Mouse (Mus musculus): ENCODE measurements at regions not wholly inside any gene's neighbourhood (a gene's known extent, or its start where the extent isn't known, plus 50 kb on each side); places are given as distances from the start of the nearest gene placed in this dataset.
"Not testable (repeated sequence)": the region's sequence is repeated elsewhere in the genome, so short reads cannot be mapped to it uniquely, and the experiment has no call there.

DNA sequence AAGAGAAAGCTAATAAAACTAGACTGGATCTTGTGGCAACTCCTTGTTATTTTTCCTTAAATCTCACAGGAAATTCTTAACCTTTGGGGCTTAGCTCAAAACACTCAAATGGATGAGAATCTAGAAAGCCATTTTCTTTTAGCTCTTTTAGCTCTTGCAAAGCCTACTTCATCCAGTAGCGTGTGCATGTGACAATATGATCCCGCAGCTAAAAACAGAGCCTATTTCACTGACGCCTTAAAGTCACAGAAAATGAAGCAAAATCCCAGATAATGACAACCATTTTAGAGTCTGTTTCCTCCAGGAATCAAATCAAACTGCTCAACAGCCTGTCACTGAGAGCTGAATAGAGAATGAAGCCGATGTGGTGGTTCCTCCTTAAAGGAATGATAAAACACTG is 185.1 kb upstream of the Stxbp5 start:
- H3K4me2 ChIP-seq (ENCODE audit: low read length): no peak overlapping the region
- H3K4me1 ChIP-seq (replicated peaks; ENCODE audit: control insufficient read depth, insufficient read depth, low read length): no peaks in the 10 kb centered on the region
- H3K27me3 ChIP-seq (replicated peaks; ENCODE audit: control insufficient read depth, insufficient read depth, low read length): no peaks in the 10 kb centered on the region
- H3K27ac ChIP-seq (ENCODE audit: low read length): no peak overlapping the region
- no peak overlapping the region for H3K9ac ChIP-seq (replicated peaks; ENCODE audit: low read depth, low read length)
- H3K36me3 ChIP-seq (ENCODE audit: control insufficient read depth, insufficient read depth): no peaks in the 10 kb centered on the region
- no peak overlapping the region for H3K4me3 ChIP-seq (replicated peaks; ENCODE audit: low read length)
- ATAC-seq: no peak; the same call in 1 of the 2 replicates
- WGBS: 69% methylated on average over 4 of the region's 4 CpGs
- H3K9me3 ChIP-seq (ENCODE audit: control insufficient read depth, low read length): no peaks in the 10 kb centered on the region

GRCm38 (mm10) chr10:10070146-10070545 is 169.3 kb upstream of the Stxbp5 start:
- Histone ChIP-seq H3K27ac (ENCODE audit: low read length) (no peak overlapping the region), H3K36me3 (ENCODE audit: control insufficient read depth, insufficient read depth) (no peaks in the 10 kb centered on the region), H3K9ac (replicated peaks; ENCODE audit: low read depth, low read length) (no peak overlapping the region), H3K4me3 (replicated peaks; ENCODE audit: low read length) (no peak overlapping the region), H3K4me1 (replicated peaks; ENCODE audit: control insufficient read depth, insufficient read depth, low read length) (no peaks in the 10 kb centered on the region), H3K27me3 (replicated peaks; ENCODE audit: control insufficient read depth, insufficient read depth, low read length) (no peaks in the 10 kb centered on the region), H3K9me3 (ENCODE audit: control insufficient read depth, low read length) (no peaks in the 10 kb centered on the region), H3K4me2 (ENCODE audit: low read length) (no peak overlapping the region)
- ATAC-seq: no peak

GRCm38 (mm10) chr10:10069704-10070103 is 168.8 kb upstream of the Stxbp5 start:
- not testable (repeated sequence) for H3K27me3 ChIP-seq (replicated peaks; ENCODE audit: control insufficient read depth, insufficient read depth, low read length); H3K4me1 ChIP-seq (replicated peaks; ENCODE audit: control insufficient read depth, insufficient read depth, low read length); H3K4me3 ChIP-seq (replicated peaks; ENCODE audit: low read length); H3K4me2 ChIP-seq (ENCODE audit: low read length); ATAC-seq; H3K9me3 ChIP-seq (ENCODE audit: control insufficient read depth, low read length); H3K27ac ChIP-seq (ENCODE audit: low read length); H3K9ac ChIP-seq (replicated peaks; ENCODE audit: low read depth, low read length); H3K36me3 ChIP-seq (ENCODE audit: control insufficient read depth, insufficient read depth)

- WGBS: 59% methylated on average over 1 of the region's 1 CpGs
- H3K4me3 ChIP-seq (replicated peaks; ENCODE audit: low read length): no peak overlapping the region
- H3K9ac ChIP-seq (replicated peaks; ENCODE audit: low read depth, low read length): no peak overlapping the region
- no peak for ATAC-seq
- no peak overlapping the region for H3K27ac ChIP-seq (ENCODE audit: low read length)
- H3K36me3 ChIP-seq (ENCODE audit: control insufficient read depth, insufficient read depth): no peaks in the 10 kb centered on the region
- no peaks in the 10 kb centered on the region for H3K9me3 ChIP-seq (ENCODE audit: control insufficient read depth, low read length)
- no peaks in the 10 kb centered on the region for H3K4me1 ChIP-seq (replicated peaks; ENCODE audit: control insufficient read depth, insufficient read depth, low read length)
- H3K4me2 ChIP-seq (ENCODE audit: low read length): no peak overlapping the region
- H3K27me3 ChIP-seq (replicated peaks; ENCODE audit: control insufficient read depth, insufficient read depth, low read length): no peaks in the 10 kb centered on the region
These were observed 145.9 kb upstream of the Stxbp5 start for GRCm38 (mm10) chr10:10046753-10047152.

DNA sequence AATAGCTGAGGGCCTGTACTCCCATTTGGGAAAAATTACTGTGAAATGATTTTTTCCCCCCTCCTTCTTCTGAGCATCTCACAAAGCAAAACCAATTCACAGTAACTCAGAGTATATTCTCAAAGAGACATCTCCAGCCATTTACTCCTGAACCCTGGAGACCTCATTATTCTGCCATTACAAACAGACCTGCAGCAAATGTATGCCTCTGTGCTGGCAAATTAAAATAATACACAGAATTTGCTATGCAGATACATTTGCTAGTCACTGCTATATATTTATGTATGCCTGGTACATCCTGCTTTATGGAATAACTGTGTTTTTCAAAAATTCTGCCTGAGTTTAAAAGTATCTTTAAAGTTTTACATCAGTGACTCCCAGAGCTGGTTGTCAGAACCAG is 145.4 kb upstream of the Stxbp5 start:
- no peaks in the 10 kb centered on the region for H3K9me3 ChIP-seq (ENCODE audit: control insufficient read depth, low read length)
- ATAC-seq: no peak
- no peak overlapping the region for H3K4me2 ChIP-seq (ENCODE audit: low read length)
- H3K27ac ChIP-seq (ENCODE audit: low read length): no peak overlapping the region
- H3K9ac ChIP-seq (replicated peaks; ENCODE audit: low read depth, low read length): no peak overlapping the region
- H3K4me1 ChIP-seq (replicated peaks; ENCODE audit: control insufficient read depth, insufficient read depth, low read length): no peaks in the 10 kb centered on the region
- H3K36me3 ChIP-seq (ENCODE audit: control insufficient read depth, insufficient read depth): no peaks in the 10 kb centered on the region
- no peak overlapping the region for H3K4me3 ChIP-seq (replicated peaks; ENCODE audit: low read length)
- no peaks in the 10 kb centered on the region for H3K27me3 ChIP-seq (replicated peaks; ENCODE audit: control insufficient read depth, insufficient read depth, low read length)

DNA sequence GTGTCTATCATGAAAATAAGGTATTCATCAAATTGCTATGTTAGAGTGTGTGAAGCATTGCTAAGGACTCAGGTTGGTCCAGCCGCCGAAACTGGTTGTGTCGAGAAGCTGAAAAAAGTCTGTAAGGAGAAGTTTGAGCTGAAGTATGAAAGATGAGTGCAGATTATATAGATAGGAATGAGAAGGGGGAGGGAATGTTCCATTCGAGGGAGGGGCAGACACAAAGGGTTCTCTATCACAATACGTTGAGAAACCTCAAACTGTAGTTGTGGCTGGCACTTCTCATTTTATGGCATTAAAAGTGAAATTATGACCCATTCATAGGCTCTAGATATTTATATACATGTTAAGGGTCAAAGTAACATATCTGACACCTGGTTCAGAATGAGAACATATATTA is 108.4 kb upstream of the Stxbp5 start:
- no peak overlapping the region for H3K4me3 ChIP-seq (replicated peaks; ENCODE audit: low read length)
- WGBS: 93% methylated on average over 5 of the region's 5 CpGs

DNA sequence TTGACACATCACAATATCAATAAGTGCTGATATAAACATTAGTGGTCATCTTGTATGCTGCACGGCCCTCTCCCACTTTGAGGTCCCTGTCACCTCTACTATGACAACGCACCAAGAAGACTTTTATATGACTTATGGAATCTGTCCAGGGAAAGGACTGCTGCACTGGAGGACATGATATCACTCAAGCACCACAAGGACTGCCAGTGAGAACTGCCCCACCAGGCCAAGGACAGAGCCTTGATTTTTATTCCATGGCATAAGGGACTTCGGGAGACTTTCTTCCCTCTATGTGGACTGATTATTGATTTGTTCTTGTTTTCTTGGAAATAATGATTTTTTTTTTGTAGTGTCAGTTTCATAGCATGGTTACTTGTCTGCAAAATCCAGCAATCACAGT is 97.7 kb upstream of the Stxbp5 start:
- H3K9ac ChIP-seq (replicated peaks; ENCODE audit: low read depth, low read length): no peak overlapping the region
- no peaks in the 10 kb centered on the region for H3K27me3 ChIP-seq (replicated peaks; ENCODE audit: control insufficient read depth, insufficient read depth, low read length)
- H3K27ac ChIP-seq (ENCODE audit: low read length): no peak overlapping the region
- ATAC-seq: no peak
- H3K4me2 ChIP-seq (ENCODE audit: low read length): no peak overlapping the region
- H3K9me3 ChIP-seq (ENCODE audit: control insufficient read depth, low read length): no peaks in the 10 kb centered on the region
- 92% methylated on average over 3 of the region's 3 CpGs for WGBS
- no peak overlapping the region for H3K4me3 ChIP-seq (replicated peaks; ENCODE audit: low read length)
- H3K36me3 ChIP-seq (ENCODE audit: control insufficient read depth, insufficient read depth): no peaks in the 10 kb centered on the region
- no peaks in the 10 kb centered on the region for H3K4me1 ChIP-seq (replicated peaks; ENCODE audit: control insufficient read depth, insufficient read depth, low read length)

More for the DNA sequence above, 108.4 kb upstream of the Stxbp5 start:
- Histone ChIP-seq H3K36me3 (ENCODE audit: control insufficient read depth, insufficient read depth) (no peaks in the 10 kb centered on the region), H3K27me3 (replicated peaks; ENCODE audit: control insufficient read depth, insufficient read depth, low read length) (no peaks in the 10 kb centered on the region), H3K4me2 (ENCODE audit: low read length) (no peak overlapping the region), H3K4me1 (replicated peaks; ENCODE audit: control insufficient read depth, insufficient read depth, low read length) (no peaks in the 10 kb centered on the region), H3K9ac (replicated peaks; ENCODE audit: low read depth, low read length) (no peak overlapping the region), H3K27ac (ENCODE audit: low read length) (no peak overlapping the region), H3K9me3 (ENCODE audit: control insufficient read depth, low read length) (no peaks in the 10 kb centered on the region)
- no peak for ATAC-seq

DNA sequence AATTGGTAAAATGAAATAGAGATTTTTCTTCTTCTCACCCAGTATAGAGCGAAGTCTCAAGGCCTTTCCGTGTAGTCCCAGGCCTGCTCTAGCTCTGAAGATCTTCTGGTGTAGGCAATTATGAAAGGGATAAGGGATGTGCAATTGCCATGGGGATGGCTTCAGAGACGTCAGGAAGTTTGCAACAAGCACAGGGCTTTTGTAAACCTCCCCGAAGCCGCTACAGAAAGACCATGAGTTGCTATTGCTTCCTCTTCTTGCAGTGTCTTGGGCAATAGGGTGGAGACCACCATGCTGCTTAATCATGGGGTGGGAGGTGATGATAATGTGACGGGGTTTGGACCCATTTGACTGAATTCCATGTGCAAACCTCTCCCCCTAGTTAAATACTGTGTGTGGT is 95.3 kb upstream of the Stxbp5 start:
- ATAC-seq: no peak
- WGBS: 85% methylated on average over 6 of the region's 6 CpGs
- no peaks in the 10 kb centered on the region for H3K9me3 ChIP-seq (ENCODE audit: control insufficient read depth, low read length)

DNA sequence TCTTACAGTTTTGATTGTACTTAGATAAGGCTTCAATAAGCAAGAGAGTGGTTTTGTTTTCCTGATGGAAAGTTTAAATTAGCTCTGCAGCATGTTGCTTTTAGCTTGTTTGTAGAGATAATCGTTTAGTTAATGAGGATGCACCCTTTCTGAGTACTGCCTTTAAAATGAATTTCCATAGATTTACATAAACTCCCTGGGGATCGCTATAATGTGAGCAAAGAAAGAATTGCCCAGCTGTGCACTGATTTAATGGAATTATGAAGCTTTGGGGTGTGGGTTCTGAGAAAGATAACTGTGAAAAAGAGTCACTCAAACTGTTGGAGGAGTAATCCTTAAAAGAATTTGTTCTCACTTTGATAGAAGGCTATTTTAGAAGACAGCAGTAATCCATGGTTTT is 91.9 kb upstream of the Stxbp5 start:
- no peak overlapping the region for H3K4me2 ChIP-seq (ENCODE audit: low read length)
- no peaks in the 10 kb centered on the region for H3K36me3 ChIP-seq (ENCODE audit: control insufficient read depth, insufficient read depth)
- H3K9ac ChIP-seq (replicated peaks; ENCODE audit: low read depth, low read length): no peak overlapping the region
- ATAC-seq: no peak
- H3K4me1 ChIP-seq (replicated peaks; ENCODE audit: control insufficient read depth, insufficient read depth, low read length): no peaks in the 10 kb centered on the region
- no peaks in the 10 kb centered on the region for H3K9me3 ChIP-seq (ENCODE audit: control insufficient read depth, low read length)
- H3K27me3 ChIP-seq (replicated peaks; ENCODE audit: control insufficient read depth, insufficient read depth, low read length): no peaks in the 10 kb centered on the region
- H3K27ac ChIP-seq (ENCODE audit: low read length): no peak overlapping the region
- H3K4me3 ChIP-seq (replicated peaks; ENCODE audit: low read length): no peak overlapping the region
- WGBS: 48% methylated on average over 2 of the region's 2 CpGs

More for the DNA sequence above, 95.3 kb upstream of the Stxbp5 start:
- no peaks in the 10 kb centered on the region for H3K4me1 ChIP-seq (replicated peaks; ENCODE audit: control insufficient read depth, insufficient read depth, low read length)
- H3K4me2 ChIP-seq (ENCODE audit: low read length): no peak overlapping the region
- no peaks in the 10 kb centered on the region for H3K36me3 ChIP-seq (ENCODE audit: control insufficient read depth, insufficient read depth)
- no peak overlapping the region for H3K9ac ChIP-seq (replicated peaks; ENCODE audit: low read depth, low read length)
- no peaks in the 10 kb centered on the region for H3K27me3 ChIP-seq (replicated peaks; ENCODE audit: control insufficient read depth, insufficient read depth, low read length)
- H3K4me3 ChIP-seq (replicated peaks; ENCODE audit: low read length): no peak overlapping the region
- H3K27ac ChIP-seq (ENCODE audit: low read length): no peak overlapping the region

- no peak overlapping the region for H3K4me3 ChIP-seq (replicated peaks; ENCODE audit: low read length)
- ATAC-seq: no peak
- H3K27me3 ChIP-seq (replicated peaks; ENCODE audit: control insufficient read depth, insufficient read depth, low read length): no peaks in the 10 kb centered on the region
- no peaks in the 10 kb centered on the region for H3K4me1 ChIP-seq (replicated peaks; ENCODE audit: control insufficient read depth, insufficient read depth, low read length)
- WGBS: 89% methylated on average over 5 of the region's 5 CpGs
- no peaks in the 10 kb centered on the region for H3K9me3 ChIP-seq (ENCODE audit: control insufficient read depth, low read length)
- no peak overlapping the region for H3K4me2 ChIP-seq (ENCODE audit: low read length)
- H3K27ac ChIP-seq (ENCODE audit: low read length): no peak overlapping the region
- H3K9ac ChIP-seq (replicated peaks; ENCODE audit: low read depth, low read length): no peak overlapping the region
- H3K36me3 ChIP-seq (ENCODE audit: control insufficient read depth, insufficient read depth): no peaks in the 10 kb centered on the region
These were observed 84.5 kb upstream of the Stxbp5 start for GRCm38 (mm10) chr10:9985407-9985806.
